Mouse (Mus musculus) c-Kit-positive CD71-negative TER-119-negative erythroid progenitor cells, embryonic 14.5 days (primary cell): ENCODE measurements around the gene Lmnb2.

Experiments used
- DNase-seq: peaks from one replicate; pipeline ENCODE4 v3.0.0-alpha.2; 2013; ENCODE audit warnings: low read depth

Lmnb2 gene

GRCm38 (mm10) chr10:80946684-80947437, 28.8 kb upstream of the Lmnb2 start:
- no peak for DNase-seq

- DNase-seq: no peak
Measured at GRCm38 (mm10) chr10:80944231-80944630, 26.2 kb upstream of the Lmnb2 start.

- DNase-seq: no peak
Measured at GRCm38 (mm10) chr10:80943701-80944100, 25.7 kb upstream of the Lmnb2 start.

DNA sequence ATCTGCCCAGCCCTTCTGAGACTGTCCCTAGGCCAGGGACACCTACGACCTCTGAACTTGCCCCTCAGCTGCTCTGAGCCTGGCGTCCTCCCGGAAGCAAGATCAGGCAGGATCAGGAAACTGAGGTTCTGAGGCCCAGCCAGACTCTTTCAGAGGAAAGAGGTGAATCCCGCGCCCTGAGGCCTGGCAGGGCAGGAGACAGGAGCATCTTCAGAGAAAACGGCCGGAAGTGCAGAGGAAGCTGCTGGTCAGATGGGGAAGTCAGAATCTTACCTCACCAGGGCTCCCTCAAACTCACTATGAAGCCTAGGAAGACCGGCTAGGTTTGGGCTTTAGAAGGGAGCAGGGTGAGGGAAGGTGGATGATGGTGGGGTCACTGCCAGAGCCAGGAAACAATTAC, 24.9 kb upstream of the Lmnb2 start:
- no peak for DNase-seq

- no peak for DNase-seq
Measured at GRCm38 (mm10) chr10:80940988-80941347, 22.9 kb upstream of the Lmnb2 start.

DNA sequence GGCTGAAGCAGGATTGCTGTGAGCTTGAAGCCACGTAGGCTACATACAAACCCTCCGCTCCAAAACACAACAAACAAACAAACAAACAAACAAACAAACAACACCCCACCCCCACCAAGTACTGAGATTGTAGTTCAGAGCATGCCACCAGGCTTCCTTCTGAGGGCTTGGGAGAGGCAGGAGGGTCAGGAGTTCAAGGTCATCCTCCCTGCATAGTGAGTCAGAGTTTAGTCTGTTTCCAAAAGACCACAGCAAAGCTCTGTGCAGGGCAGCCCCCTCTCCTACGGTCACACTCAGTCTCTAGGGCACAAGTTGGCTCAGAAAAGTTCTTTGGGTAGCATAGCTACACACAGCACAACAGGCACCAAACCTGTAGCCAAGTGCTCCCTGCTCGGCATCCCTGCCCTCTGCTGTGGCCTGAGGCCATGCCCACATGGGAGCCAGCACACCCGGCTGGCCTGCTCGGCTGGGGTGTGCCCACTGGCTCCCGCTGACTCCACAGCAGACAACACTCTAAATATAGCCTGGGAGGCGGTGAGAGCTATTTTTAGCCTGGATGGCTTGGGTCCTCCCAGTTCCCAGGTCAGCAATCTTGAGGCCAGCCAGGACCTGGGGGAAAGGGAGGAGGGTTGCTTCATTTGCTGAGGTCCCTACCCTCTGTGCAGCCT, 22.4 kb upstream of the Lmnb2 start:
- no peak for DNase-seq

DNA sequence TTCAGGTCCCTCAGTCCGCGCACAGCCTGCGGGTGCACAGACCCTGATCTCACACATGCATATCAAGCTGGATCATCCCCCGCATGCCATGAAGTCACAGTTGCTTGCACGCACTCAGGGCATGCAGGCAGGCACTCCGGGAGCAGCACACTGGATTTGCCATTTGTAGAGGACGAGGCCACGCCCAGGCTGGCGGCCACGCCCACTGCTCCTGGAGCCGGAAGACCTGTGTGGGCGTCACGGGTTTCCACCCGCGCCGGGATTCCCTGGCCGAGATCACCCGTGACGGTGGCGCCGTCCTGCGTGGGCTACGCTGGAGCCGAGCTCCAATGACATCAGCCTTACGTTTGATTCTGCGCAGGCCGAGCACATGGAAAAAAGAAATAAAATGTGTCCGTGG, 21.6 kb upstream of the Lmnb2 start:
- DNase-seq: peak; percentile 65

DNA sequence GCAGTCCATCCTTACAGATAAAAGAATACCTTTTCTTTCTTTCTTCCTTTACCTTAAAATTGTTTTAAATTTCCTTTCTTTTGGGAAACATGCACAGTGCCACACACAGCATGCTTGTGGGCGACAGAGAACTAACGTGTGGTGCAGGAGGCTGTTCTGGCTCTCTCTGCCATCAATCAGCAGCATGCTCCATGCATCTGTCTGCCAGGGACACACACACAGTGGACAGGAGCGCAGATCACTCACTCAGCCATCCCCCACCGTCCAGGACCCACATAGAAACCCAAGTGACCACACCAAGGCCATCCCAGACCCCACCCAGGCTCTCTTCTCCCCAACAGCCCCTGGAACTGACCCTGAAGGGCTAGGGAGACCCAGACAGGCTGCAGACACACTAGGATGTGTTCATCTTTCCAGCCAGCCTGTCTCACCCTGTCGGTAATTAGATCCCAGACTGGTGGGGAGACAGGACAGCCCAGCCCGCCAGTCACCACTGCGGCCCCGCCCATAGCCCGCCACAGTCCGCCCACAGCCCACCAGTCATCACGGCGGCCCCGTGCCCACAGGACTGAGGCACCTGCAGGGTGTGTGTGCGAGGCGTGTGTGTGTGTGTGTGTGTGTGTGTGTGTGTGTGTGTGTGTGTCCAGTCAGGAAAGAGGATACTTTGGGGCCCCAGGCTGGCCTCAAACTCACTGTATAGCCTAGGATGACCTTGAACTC, 20.9 kb upstream of the Lmnb2 start:
- DNase-seq: no peak

DNA sequence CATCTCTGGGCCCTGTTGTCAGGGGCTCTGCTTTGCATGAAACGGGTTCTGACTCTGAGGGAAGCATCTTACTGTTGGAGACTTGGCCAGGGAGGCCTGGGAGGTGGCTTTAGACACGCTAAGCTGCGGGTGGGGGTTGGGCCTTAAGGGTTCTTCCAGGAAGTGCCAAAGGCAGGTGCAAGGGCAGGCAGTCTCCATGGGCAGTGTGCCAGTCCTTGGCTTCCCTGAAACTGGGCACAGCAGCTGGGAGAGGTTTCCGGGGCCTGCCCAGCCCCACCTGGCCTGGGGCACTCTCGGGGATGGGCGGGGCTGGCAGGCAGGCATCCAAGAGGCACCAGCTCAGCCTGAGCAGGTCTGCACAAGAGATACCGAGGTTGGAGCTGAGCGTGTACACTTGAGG, 19.6 kb upstream of the Lmnb2 start:
- DNase-seq: no peak

- no peak for DNase-seq
Measured at GRCm38 (mm10) chr10:80936810-80937164, 18.7 kb upstream of the Lmnb2 start.

- no peak for DNase-seq
Measured at GRCm38 (mm10) chr10:80936135-80936809, 18.2 kb upstream of the Lmnb2 start.

DNA sequence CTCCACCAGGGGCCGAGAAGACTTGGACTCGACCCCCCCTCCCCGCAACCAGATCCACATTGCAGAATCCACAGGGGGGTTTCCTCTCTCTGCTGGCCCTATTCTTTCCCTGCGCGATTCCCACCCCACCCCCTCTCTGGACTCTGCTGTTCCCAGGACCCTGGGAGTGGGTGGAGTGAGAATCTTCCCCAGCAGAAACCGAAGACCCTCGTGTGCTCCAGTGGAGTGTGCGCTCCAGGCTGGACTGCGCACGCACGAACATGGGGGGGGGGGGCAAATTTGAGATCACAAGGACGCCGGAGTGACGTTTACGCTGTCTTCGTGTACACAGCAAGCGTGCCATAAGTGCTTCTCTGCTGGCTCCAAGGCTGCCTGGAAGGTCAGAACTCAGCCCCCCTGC, 17.7 kb upstream of the Lmnb2 start:
- DNase-seq: no peak

GRCm38 (mm10) chr10:80935241-80935640, 17.2 kb upstream of the Lmnb2 start:
- DNase-seq: no peak

DNA sequence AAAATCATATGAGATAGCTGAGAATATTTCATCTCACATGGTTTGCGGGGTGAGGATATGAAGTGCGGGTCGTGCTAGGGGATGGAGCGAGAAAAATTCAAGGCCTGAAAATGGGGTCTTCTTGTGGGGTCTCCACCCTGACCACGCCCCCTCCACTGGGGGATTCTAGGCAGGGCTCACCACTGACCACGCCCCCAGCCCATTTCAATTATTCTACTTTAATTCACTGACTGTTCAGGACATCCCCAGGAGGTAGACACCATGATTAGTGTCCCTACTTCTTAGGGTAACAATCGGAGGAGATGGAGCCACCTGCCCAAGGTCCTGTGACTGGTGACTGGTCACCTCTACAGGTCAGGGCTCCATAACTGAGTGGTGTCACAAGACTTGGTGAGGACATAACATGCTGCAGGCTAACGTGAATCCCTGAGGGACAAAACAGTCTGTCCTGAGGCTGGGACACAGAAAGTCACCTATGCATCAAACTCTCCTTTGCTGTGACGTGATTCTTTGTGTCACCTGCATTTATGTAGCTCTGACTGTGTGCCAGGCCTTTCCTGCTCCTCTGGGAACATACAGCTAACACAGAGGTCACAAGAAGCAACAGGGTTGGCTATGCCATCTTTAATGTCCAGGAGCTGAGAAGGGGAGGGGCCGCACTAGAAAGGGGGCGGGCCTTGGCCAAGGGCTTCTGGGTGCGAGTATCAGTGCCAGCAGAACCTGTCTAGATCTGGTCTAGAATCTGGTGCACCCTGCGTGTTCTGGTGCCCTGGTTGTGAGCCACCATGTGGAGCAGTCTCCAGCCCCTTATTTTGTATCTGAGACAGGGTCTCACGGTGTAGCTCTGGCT, 16.3 kb upstream of the Lmnb2 start:
- DNase-seq: no peak

- no peak for DNase-seq
Measured at GRCm38 (mm10) chr10:80933421-80933979, 15.5 kb upstream of the Lmnb2 start.

GRCm38 (mm10) chr10:80932700-80933420, 14.8 kb upstream of the Lmnb2 start:
- no peak for DNase-seq

GRCm38 (mm10) chr10:80932206-80932605, 14.2 kb upstream of the Lmnb2 start:
- no peak for DNase-seq

GRCm38 (mm10) chr10:80931695-80932094, 13.7 kb upstream of the Lmnb2 start:
- DNase-seq: no peak

GRCm38 (mm10) chr10:80931153-80931671, 13.2 kb upstream of the Lmnb2 start:
- DNase-seq: no peak

DNA sequence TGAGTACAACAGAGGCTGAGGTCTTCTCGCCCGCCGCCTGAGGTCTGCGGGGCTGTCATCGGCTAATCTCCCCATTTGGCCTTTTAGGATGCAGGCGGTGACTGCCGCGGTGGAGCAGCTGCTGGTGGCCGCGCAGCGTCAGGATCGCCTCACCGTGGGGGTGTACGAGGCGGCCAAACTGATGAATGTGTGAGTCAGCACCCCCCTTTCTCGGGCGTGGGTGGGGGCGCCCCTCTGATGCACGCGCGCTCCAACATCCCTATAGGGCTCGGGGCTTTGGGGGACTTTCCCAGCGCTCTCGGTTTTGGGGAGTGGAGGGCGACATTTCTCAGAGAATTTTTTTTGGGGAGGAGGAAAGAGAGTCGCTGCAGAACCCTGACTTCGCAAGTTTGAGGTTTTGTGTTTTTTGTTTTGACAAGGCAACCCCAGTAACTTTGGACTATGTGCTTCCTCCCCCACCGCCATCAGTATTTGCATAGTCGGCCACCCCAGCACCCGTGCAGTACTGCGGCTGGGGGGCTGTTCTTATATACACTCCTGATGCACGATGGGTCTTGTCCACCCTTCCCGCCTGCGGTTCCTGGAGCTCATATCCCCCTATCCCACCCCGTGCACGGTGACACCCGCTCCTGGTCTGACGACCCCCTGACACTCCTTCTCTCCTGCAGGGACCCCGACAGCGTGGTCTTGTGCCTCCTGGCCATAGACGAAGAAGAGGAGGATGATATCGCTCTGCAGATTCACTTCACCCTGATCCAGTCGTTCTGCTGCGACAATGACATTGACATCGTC, 12.5 kb upstream of the Lmnb2 start:
- DNase-seq: no peak
